Mouse (Mus musculus): Measurements from ENCODE around the gene Iqcd.

Gene Iqcd

DNA sequence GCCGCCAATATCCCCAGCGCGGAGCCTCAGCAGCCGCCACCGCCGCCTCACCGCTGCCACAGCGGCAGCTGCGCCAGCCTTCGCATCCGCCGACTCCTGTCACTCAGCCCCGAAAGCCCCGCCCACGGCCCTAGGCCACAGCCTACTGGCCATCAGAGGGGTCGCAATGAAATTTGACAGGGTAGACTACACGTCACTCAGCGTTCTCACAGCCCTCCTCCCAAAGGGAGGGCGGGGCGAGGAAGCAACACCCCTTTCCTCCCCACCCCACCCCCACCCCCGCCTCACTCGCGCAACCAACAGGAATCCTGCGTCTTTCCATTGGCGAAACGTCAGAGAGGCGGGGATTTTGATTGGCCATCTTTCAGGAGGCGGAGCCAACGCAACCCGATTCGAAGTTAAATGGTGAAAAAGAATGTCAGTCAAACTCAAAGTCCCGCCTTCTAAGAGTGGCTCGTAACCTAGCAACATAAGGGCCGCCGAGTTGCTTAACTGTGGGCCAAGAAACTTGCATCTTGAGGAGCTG lies at the start of gene Iqcd, which contains the start of gene Tpcn1:
Gene Iqcd (plus strand): TSS at position 448 of the 526 bp plus-strand sequence.
Gene Tpcn1 (minus strand): TSS at position 105 of the 526 bp plus-strand sequence.
- DNase-seq = peak; percentile 99

DNA sequence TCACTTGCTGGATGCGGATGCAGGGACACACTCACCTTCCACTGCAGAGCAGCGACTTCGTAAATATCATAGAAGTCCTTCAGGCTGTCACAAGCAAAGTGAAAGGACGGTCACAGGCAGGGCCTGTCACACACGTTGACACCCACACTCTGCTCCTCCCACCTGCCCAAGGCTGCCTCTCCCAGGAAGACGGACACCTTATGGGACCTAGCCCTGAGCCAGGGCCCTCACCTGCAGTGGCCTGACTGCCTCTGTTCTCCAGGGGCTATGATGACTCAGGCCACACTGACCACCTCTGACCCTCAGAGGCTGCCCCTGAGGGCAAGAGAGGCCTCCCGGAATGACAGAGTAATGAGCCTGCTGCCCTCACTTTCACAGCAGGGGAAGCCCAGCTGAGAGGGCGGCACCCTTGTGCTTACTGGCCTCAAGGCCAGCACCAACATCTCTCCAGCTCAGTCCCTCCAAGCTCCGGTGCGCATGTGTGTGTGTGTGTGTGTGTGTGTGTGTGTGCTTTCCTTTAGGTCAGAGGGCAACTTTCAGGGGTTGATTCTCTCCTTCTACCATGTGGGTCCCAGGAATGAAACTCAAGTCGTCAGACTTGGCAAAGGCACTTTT lies 40.5 kb upstream of the Iqcd start:
- no peak for DNase-seq

- no peak for DNase-seq
These were observed 38.7 kb upstream of the Iqcd start for GRCm38 (mm10) chr5:120550137-120550536.

DNA sequence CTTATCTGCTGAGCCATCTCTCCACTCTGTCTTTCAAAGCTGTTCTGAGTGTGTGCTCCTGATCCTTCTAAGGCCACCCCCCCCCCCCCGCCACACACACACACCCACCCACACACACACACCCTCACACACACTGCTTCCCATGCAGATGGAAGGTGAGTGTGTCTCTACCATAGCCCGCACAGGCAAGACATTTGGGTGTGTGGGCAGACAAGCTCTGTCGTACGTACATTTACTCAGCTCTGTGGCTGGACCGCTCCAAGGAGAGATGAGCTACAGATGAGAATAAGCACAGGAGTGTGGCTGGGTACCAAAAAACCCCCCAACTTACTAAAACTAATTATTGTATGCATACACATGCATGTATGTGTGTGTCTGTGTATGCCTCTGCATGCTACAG lies 38.1 kb upstream of the Iqcd start:
- DNase-seq = peak; percentile 48

DNA sequence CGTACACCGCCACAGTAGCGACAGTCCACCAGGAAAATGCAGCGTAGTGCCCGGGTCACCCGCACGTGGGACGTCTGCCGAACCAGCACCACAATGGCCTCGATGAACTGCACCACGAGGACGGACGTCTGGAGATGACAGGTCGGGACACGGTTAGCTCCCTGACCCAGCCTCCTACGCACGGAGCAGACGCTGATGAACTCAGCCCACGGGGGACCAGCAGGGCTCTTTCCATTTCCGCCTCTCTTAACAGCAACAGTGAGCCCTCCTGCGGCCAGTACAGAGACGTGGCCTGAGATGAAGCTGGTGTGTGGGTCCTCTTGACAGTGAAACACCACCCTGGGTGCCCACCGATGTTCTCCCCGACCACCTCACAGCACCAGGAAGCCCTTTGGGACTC lies 32.9 kb upstream of the Iqcd start:
- DNase-seq = no peak

GRCm38 (mm10) chr5:120558041-120558440 lies 30.8 kb upstream of the Iqcd start:
- DNase-seq = no peak

DNA sequence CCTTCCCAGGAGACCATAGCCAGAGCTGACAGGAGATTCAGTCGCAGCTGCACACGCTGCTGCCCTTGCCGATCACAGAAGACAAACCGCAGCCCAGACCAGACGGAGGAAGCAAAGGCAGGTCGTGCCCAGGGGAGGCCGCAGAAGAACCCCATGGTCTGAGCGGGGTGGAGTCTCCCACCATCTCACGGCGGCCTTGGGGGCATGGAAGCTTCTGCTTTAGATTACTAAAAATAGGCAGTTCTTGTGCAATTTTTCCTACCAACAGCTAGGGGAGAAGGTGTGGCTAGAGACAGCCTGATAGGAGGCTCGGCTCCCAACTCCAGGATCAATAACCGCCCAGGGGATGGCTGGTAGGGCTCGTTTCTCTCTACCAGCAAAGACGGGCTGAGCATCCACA lies 30.1 kb upstream of the Iqcd start:
- no peak for DNase-seq

GRCm38 (mm10) chr5:120560129-120560615 lies 28.6 kb upstream of the Iqcd start:
- DNase-seq = no peak

DNA sequence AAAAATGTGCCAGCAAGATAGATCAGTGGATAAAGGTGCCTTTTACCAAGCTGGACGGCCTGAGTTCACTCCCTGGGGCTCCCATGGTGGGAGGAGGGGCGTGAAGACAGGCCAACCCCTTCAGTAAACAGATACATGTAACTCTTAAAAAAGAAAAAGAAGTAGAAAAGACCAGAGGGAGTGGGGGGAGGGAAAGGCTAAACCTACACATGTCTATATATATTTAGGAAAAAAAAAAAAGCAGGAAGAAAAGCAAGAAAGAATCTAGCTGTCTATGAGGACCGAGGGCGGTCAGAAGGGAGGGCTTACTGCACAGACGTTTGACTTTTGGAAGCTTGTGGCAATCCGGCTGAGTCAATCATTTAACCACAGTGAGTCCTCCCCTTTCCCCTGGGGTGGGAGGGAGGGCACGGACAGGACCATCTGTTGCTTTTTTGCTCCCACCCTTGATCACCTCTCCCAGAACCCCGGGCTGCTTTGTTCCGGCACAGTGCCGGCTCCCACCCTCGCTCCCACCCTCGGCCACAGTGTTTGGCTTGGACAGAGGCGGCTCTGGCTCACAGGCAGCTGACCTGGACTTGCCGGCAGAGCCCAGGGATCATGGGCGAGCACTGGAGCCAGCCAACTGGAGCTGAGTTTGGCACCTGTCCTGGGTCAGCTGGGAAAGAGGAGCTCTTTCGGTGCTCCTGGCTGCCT lies 28.1 kb upstream of the Iqcd start:
- DNase-seq = peak; percentile 47

- no peak for DNase-seq
These were observed 25.6 kb upstream of the Iqcd start for GRCm38 (mm10) chr5:120562956-120563913.

- DNase-seq = no peak
These were observed 24.9 kb upstream of the Iqcd start for GRCm38 (mm10) chr5:120563914-120564311.

- no peak for DNase-seq
These were observed 23.5 kb upstream of the Iqcd start for GRCm38 (mm10) chr5:120565171-120565905.

DNA sequence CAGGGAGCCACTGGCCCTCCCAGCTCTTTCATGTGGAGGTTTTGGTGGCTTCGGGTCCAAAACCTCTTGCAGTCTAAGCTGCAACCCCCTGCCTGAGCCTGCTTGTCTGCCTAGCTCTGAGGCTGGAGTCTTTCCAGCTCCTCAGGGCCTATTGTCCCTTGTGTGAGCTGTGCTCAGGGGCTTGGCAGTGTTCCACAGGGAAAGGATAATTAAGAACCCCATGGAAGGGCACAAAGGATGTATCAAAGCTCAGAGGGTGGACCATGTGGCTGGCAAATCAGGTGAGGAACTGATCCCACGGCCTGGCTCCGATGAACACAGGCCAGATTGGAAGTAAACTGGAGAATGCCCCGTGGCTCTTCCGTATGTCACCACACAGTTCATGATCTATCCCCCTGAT lies 22.7 kb upstream of the Iqcd start:
- DNase-seq = peak; percentile 61

- no peak for DNase-seq
These were observed 22.0 kb upstream of the Iqcd start for GRCm38 (mm10) chr5:120566681-120567252.

GRCm38 (mm10) chr5:120567253-120567701 lies 21.5 kb upstream of the Iqcd start:
- DNase-seq = peak; percentile 53

GRCm38 (mm10) chr5:120567761-120568211 lies 21.0 kb upstream of the Iqcd start:
- no peak for DNase-seq

GRCm38 (mm10) chr5:120568336-120568768 lies 20.5 kb upstream of the Iqcd start:
- DNase-seq = no peak

GRCm38 (mm10) chr5:120568964-120569363 lies 19.9 kb upstream of the Iqcd start:
- DNase-seq = no peak

DNA sequence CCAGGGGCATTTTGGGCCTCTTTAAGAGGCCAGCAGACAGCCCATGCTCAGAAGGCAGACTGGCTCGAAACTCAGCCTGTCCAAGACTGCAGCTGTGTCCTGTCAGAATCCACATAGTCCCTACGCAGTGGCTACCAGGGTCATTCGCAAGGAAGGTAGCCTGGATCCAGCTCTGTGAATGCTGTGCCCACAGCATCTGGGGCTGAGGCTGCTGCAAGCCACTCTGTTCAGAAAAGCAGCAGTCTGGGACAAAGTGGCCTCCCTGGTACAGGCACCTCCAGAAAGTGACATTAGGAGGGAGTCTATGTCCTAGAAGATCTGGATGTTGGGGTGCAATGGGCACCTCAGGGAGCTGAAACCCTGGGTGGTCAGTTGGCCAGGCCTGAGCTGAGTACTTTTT lies 19.0 kb upstream of the Iqcd start:
- no peak for DNase-seq

DNA sequence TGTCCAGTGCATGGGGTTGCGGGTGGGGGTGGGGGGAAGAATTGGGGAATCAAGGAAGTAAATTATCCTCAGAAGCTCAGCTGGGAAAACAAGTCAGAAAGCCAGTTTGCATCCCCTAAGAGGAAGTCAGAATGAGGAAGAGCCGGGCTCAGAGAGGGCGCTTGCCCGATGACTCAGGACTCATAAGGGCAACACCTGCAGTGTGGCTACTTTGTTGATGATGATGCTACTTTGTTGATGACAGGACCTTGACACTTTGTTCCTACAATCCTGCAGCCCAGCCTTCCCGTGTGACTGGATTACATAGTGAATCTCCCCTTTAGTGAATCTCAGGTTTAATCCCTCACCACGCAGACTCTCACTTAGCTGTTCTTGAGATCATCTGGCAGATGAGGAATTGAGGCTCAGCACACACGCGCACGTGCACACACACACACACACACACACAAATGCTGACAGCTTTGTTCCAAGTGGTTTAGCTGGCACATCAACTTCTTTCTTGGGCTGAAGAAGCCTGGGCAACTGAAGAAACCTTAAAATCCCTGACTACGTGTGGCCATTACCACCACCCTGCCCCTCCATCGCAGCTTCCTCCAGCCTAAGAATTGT lies 18.4 kb upstream of the Iqcd start:
- DNase-seq = no peak

DNA sequence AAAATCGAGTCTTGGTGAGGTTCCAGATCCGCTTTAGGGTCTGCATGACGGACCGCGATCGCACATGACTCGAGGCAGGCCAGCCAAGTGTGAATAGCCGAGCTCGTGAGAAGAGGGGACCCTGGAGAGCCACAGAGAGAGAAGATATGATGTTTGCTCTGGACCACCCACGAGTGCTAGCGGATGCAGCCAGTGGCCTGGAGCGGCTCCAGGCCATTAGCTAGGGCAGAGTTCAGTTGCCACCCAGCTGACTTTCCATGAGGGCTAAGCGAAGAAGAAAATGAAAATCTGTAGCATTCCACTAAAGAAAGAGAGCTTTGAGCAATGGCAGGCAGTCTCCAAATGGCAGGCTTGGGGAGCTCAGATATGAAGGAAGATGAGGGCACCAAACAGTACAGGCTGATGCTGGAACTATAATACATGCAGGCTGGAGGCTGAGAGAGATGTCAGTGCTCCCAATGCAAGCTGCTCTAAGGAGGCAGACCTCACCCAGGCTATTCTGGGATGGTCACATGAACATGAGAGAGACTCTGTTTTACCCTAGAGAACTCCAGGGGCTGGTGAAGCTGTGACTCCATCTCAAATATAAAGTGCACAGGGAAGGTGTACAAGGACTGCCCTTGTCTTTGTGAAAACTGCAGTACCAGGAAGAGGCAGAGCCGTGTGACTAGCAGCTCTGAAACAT lies 17.6 kb upstream of the Iqcd start:
- no peak for DNase-seq
